Mouse (Mus musculus) spleen, adult 2 months (tissue): ENCODE measurements around the gene Fbxo3. TPM values are rescaled to one million over a fixed set of nuclear protein-coding genes. Genes with fewer than 3 reads are reported as not detected.
"Not testable (repeated sequence)": the region's sequence is repeated elsewhere in the genome, so short reads cannot be mapped to it uniquely, and the experiment has no call there.

ENCODE experiments used
- DNase-seq, 2 experiments: peaks; one replicate each; pipeline versions ENCODE4 v3.0.0 to v3.0.0-alpha.2; 2012 to 2021; ENCODE audit warnings: low spot score in 2 of 2, low read depth in 1 of 2
- H3K27ac ChIP-seq: fragments of 200-500 bp; 2 replicates; pipeline ENCODE4 v1.5.1; 2012; ENCODE audit warnings: low read length, inconsistent platforms; ENCODE audit not compliant: insufficient read depth
- H3K27me3 ChIP-seq: fragments of 200-500 bp; 2 replicates; pipeline ENCODE4 v1.6.1; 2012; ENCODE audit warnings: mild to moderate bottlenecking, moderate library complexity, low read length, inconsistent platforms; ENCODE audit not compliant: control insufficient read depth, insufficient read depth
- H3K36me3 ChIP-seq: fragments of 200-500 bp; 2 replicates; pipeline ENCODE4 v1.6.1; 2012; ENCODE audit warnings: mild to moderate bottlenecking, low read length, inconsistent platforms; ENCODE audit not compliant: control insufficient read depth, insufficient read depth
- H3K4me1 ChIP-seq: fragments of 200-500 bp; 2 replicates; pipeline ENCODE4 v1.6.1; 2011; ENCODE audit warnings: inconsistent platforms; ENCODE audit not compliant: control insufficient read depth, insufficient read depth, insufficient read length
- H3K4me3 ChIP-seq: fragments of 200-500 bp; 2 replicates; pipeline ENCODE4 v1.5.1; 2011; ENCODE audit warnings: mild to moderate bottlenecking, inconsistent platforms; ENCODE audit not compliant: insufficient read depth, insufficient read length; ENCODE audit errors: extremely low read depth
- CTCF ChIP-seq: fragments of 200-500 bp; IDR thresholded peaks from 2 replicates; pipeline ENCODE4 v1.5.1; 2011; ENCODE audit warnings: mild to moderate bottlenecking, inconsistent platforms; ENCODE audit not compliant: insufficient read depth, insufficient read length, insufficient replicate concordance; ENCODE audit errors: extremely low read depth
- POLR2A ChIP-seq: fragments of 200-500 bp; IDR thresholded peaks from 2 replicates; pipeline ENCODE4 v1.6.1; 2011; ENCODE audit warnings: low read depth, low read length, inconsistent platforms
- WGBS: fragments of 180-500 bp; shearing (Covaris S2); methylation state at CpG from one replicate; pipeline ENCODE4 v1.1.7; 2018; 5-methylcytosine and 5-hydroxymethylcytosine counted together
- polyA plus RNA-seq: library from polyadenylated mRNA; depleted of rRNA; stranded (reverse); fragments of >200 nt; gene quantifications from 2 replicates; pipeline ENCODE4 v1.2.3, GENCODE M21; 2012

Fbxo3 gene
- polyA plus RNA-seq, 1 experiment = 9.6 TPM

GRCm38 (mm10) chr2:104058381-104058780 is 30.9 kb downstream of the Fbxo3 start:
- WGBS = 93% methylated on average over 1 of the region's 1 CpGs
- H3K4me1 ChIP-seq = no peaks in the 10 kb centered on the region
- H3K4me3 ChIP-seq = no peak overlapping the region
- no peaks in the 10 kb centered on the region for H3K27me3 ChIP-seq
- H3K27ac ChIP-seq = no peak overlapping the region
- TF ChIP-seq POLR2A = no peak
- TF ChIP-seq CTCF = no peak
- DNase-seq = no peak
- peaks cover 22% of the 10 kb centered on the region for H3K36me3 ChIP-seq

- H3K36me3 ChIP-seq = peaks cover 22% of the 10 kb centered on the region
- H3K4me1 ChIP-seq = no peaks in the 10 kb centered on the region
- no peak for TF ChIP-seq CTCF
- DNase-seq = no peak
- no peak overlapping the region for H3K27ac ChIP-seq
- WGBS = 93% methylated on average over 4 of the region's 4 CpGs
- no peaks in the 10 kb centered on the region for H3K27me3 ChIP-seq
- no peak overlapping the region for H3K4me3 ChIP-seq
Measured at GRCm38 (mm10) chr2:104058954-104059353, 31.4 kb downstream of the Fbxo3 start.

GRCm38 (mm10) chr2:104059786-104060185 is 32.3 kb downstream of the Fbxo3 start:
- no peaks in the 10 kb centered on the region for H3K27me3 ChIP-seq
- H3K4me1 ChIP-seq = no peaks in the 10 kb centered on the region
- no peak overlapping the region for H3K27ac ChIP-seq
- no peak for DNase-seq
- TF ChIP-seq POLR2A (no peak), CTCF (no peak)
- no peak overlapping the region for H3K4me3 ChIP-seq
- peaks cover 18% of the 10 kb centered on the region for H3K36me3 ChIP-seq
- WGBS = 94% methylated on average over 10 of the region's 10 CpGs

- no peak for TF ChIP-seq CTCF
- no peak for TF ChIP-seq POLR2A
- Histone ChIP-seq H3K4me1 (no peaks in the 10 kb centered on the region), H3K4me3 (no peak overlapping the region), H3K27ac (no peak overlapping the region), H3K36me3 (peaks cover 13% of the 10 kb centered on the region), H3K27me3 (no peaks in the 10 kb centered on the region)
- 98% methylated on average over 6 of the region's 6 CpGs for WGBS
- no peak for DNase-seq
Measured at GRCm38 (mm10) chr2:104060996-104061395, 33.5 kb downstream of the Fbxo3 start.

- H3K27ac ChIP-seq = no peak overlapping the region
- H3K4me3 ChIP-seq = no peak overlapping the region
- DNase-seq = no peak
- no peaks in the 10 kb centered on the region for H3K4me1 ChIP-seq
- H3K36me3 ChIP-seq = peaks cover 11% of the 10 kb centered on the region
- H3K27me3 ChIP-seq = no peaks in the 10 kb centered on the region
- no peak for TF ChIP-seq CTCF
- TF ChIP-seq POLR2A = no peak
Measured at GRCm38 (mm10) chr2:104062665-104063064, 35.1 kb downstream of the Fbxo3 start.

- 86% methylated on average over 2 of the region's 2 CpGs for WGBS
- Histone ChIP-seq H3K4me3 (no peak overlapping the region), H3K27ac (no peak overlapping the region), H3K36me3 (peaks cover 7% of the 10 kb centered on the region), H3K27me3 (no peaks in the 10 kb centered on the region), H3K4me1 (no peaks in the 10 kb centered on the region)
- DNase-seq = no peak
- TF ChIP-seq CTCF = no peak
- TF ChIP-seq POLR2A = no peak
Measured at GRCm38 (mm10) chr2:104064152-104064551, 36.6 kb downstream of the Fbxo3 start.

GRCm38 (mm10) chr2:104065526-104065925 is 38.0 kb downstream of the Fbxo3 start, which contains the start of gene Gm10912:
Gm10912 (plus strand) TSS chr2:104065826.
- DNase-seq, H3K36me3 ChIP-seq, H3K27ac ChIP-seq, H3K27me3 ChIP-seq, H3K4me3 ChIP-seq, H3K4me1 ChIP-seq: not testable (repeated sequence)
- WGBS = 79% methylated on average over 6 of the region's 6 CpGs

GRCm38 (mm10) chr2:104068450-104068849 is 40.9 kb downstream of the Fbxo3 start, which contains the start of gene Gm10799:
Gm10799 (minus strand) TSS chr2:104068550.
- H3K27me3 ChIP-seq, H3K36me3 ChIP-seq, H3K4me1 ChIP-seq, H3K4me3 ChIP-seq, H3K27ac ChIP-seq, DNase-seq: not testable (repeated sequence)
- WGBS = 25% methylated on average over 7 of the region's 7 CpGs
